Mouse (Mus musculus): ENCODE data around the gene Dennd1b. TPM values are rescaled to one million over a fixed set of nuclear protein-coding genes. Genes with fewer than 3 reads are reported as not detected.

Dennd1b gene
- polyA plus RNA-seq, 2 experiments: 0.78 to 2.3 TPM

GRCm38 (mm10) chr1:138959903-138960483 lies 3.2 kb upstream of the Dennd1b start:
- H3K27me3 ChIP-seq (ENCODE audit: control insufficient read depth, insufficient read depth, low read length): no peaks in the 10 kb centered on the region
- no peak overlapping the region for H3K4me2 ChIP-seq (ENCODE audit: low read depth)
- TF ChIP-seq EP300 (IDR thresholded peaks at IDR 0.05; ENCODE audit: low read depth) (0 out of 2 replicates have a peak, but pooled peaks have one; percentile 24), CTCF (IDR thresholded peaks at IDR 0.05; ENCODE audit: low read depth) (no peak)
- H3K4me1 ChIP-seq (replicated peaks; ENCODE audit: control insufficient read depth in 2 of 2, insufficient read depth in 2 of 2, low read length in 1 of 2): peaks cover 0 to 9% of the 10 kb centered on the region in 2 experiments; a peak in 2 of 4 replicates
- H3K27ac ChIP-seq: no peak overlapping the region
- no peak overlapping the region for H3K4me3 ChIP-seq (ENCODE audit: insufficient read depth in 1 of 2, low read depth in 2 of 2, low read length in 2 of 2)
- ATAC-seq (ENCODE audit: insufficient read depth): no peak
- H3K9me3 ChIP-seq (ENCODE audit: control insufficient read depth, low read length): no peaks in the 10 kb centered on the region
- H3K9ac ChIP-seq (replicated peaks): no peak overlapping the region
- DNase-seq (ENCODE audit: low read depth in 3 of 3, low spot score in 3 of 3): no peak
- no peaks in the 10 kb centered on the region for H3K36me3 ChIP-seq (replicated peaks; ENCODE audit: control insufficient read depth, insufficient read depth, low read depth)
- 41% methylated on average over 4 of the region's 4 CpGs for WGBS (ENCODE audit: insufficient replicate concordance)

GRCm38 (mm10) chr1:138962266-138963101 lies 751 bp upstream of the Dennd1b start:
- Histone ChIP-seq H3K9ac (replicated peaks) (peak overlapping the region; percentile 77), H3K27me3 (ENCODE audit: control insufficient read depth, insufficient read depth, low read length) (no peaks in the 10 kb centered on the region), H3K27ac (no peak overlapping the region), H3K4me2 (ENCODE audit: low read depth) (peak overlapping the region; percentile 70), H3K36me3 (replicated peaks; ENCODE audit: control insufficient read depth, insufficient read depth, low read depth) (no peaks in the 10 kb centered on the region), H3K4me3 (ENCODE audit: insufficient read depth in 1 of 2, low read depth in 2 of 2, low read length in 2 of 2) (peak overlapping the region; percentile 71 to 87), H3K9me3 (ENCODE audit: control insufficient read depth, low read length) (no peaks in the 10 kb centered on the region), H3K4me1 (replicated peaks; ENCODE audit: control insufficient read depth in 2 of 2, insufficient read depth in 2 of 2, low read length in 1 of 2) (peaks cover 0 to 15% of the 10 kb centered on the region in 2 experiments; a peak in 2 of 4 replicates)
- no peak for ATAC-seq (ENCODE audit: insufficient read depth)
- no peak for TF ChIP-seq CTCF (IDR thresholded peaks at IDR 0.05; ENCODE audit: low read depth)
- WGBS (ENCODE audit: insufficient replicate concordance): 37% methylated on average over 9 of the region's 9 CpGs
- DNase-seq (ENCODE audit: low read depth in 3 of 3, low spot score in 3 of 3): no peak

GRCm38 (mm10) chr1:138963868-138964458 lies 728 bp downstream of the Dennd1b start:
- TF ChIP-seq CTCF (IDR thresholded peaks at IDR 0.05; ENCODE audit: low read depth) (no peak), EP300 (IDR thresholded peaks at IDR 0.05; ENCODE audit: low read depth) (no peak)
- peak overlapping the region; percentile 70 for H3K4me2 ChIP-seq (ENCODE audit: low read depth)
- no peaks in the 10 kb centered on the region for H3K27me3 ChIP-seq (ENCODE audit: control insufficient read depth, insufficient read depth, low read length)
- H3K4me1 ChIP-seq (replicated peaks; ENCODE audit: control insufficient read depth in 2 of 2, insufficient read depth in 2 of 2, low read length in 1 of 2): peaks cover 0 to 19% of the 10 kb centered on the region in 2 experiments; a peak in 2 of 4 replicates
- no peaks in the 10 kb centered on the region for H3K9me3 ChIP-seq (ENCODE audit: control insufficient read depth, low read length)
- H3K9ac ChIP-seq (replicated peaks): peak overlapping the region; percentile 77
- H3K4me3 ChIP-seq (ENCODE audit: insufficient read depth in 1 of 2, low read depth in 2 of 2, low read length in 2 of 2): peak overlapping the region; percentile 71 to 87
- under 1% methylated on average over 49 of the region's 50 CpGs for whole genome bisulfite sequencing (ENCODE audit: insufficient replicate concordance)
- peak overlapping the region; percentile 31; the same call in 1 of the 2 replicates for H3K27ac ChIP-seq
- DNase-seq (ENCODE audit: low read depth in 3 of 3, low spot score in 3 of 3) (peak in 1 of 3 experiments; percentile 37), ATAC-seq (ENCODE audit: insufficient read depth) (peak; percentile 85)
- no peaks in the 10 kb centered on the region for H3K36me3 ChIP-seq (replicated peaks; ENCODE audit: control insufficient read depth, insufficient read depth, low read depth)

- H3K9me3 ChIP-seq (ENCODE audit: control insufficient read depth, low read length): no peaks in the 10 kb centered on the region
- H3K4me3 ChIP-seq (ENCODE audit: insufficient read depth in 1 of 2, low read depth in 2 of 2, low read length in 2 of 2): no peak overlapping the region
- TF ChIP-seq EP300 (IDR thresholded peaks at IDR 0.05; ENCODE audit: low read depth) (no peak), CTCF (IDR thresholded peaks at IDR 0.05; ENCODE audit: low read depth) (no peak)
- H3K36me3 ChIP-seq (replicated peaks; ENCODE audit: control insufficient read depth, insufficient read depth, low read depth): no peaks in the 10 kb centered on the region
- H3K27me3 ChIP-seq (ENCODE audit: control insufficient read depth, insufficient read depth, low read length): no peaks in the 10 kb centered on the region
- H3K27ac ChIP-seq: no peak overlapping the region
- H3K4me2 ChIP-seq (ENCODE audit: low read depth): no peak overlapping the region
- no peak for DNase-seq (ENCODE audit: low read depth in 3 of 3, low spot score in 3 of 3)
- H3K9ac ChIP-seq (replicated peaks): no peak overlapping the region
- ATAC-seq (ENCODE audit: insufficient read depth): no peak
- H3K4me1 ChIP-seq (replicated peaks; ENCODE audit: control insufficient read depth in 2 of 2, insufficient read depth in 2 of 2, low read length in 1 of 2): peaks cover 0 to 17% of the 10 kb centered on the region in 2 experiments; a peak in 2 of 4 replicates
These were observed 1.8 kb downstream of the Dennd1b start for GRCm38 (mm10) chr1:138965069-138965468.

- H3K9me3 ChIP-seq (ENCODE audit: control insufficient read depth, low read length): no peaks in the 10 kb centered on the region
- no peak overlapping the region for H3K27ac ChIP-seq
- no peak overlapping the region for H3K4me3 ChIP-seq (ENCODE audit: insufficient read depth in 1 of 2, low read depth in 2 of 2, low read length in 2 of 2)
- H3K4me1 ChIP-seq (replicated peaks; ENCODE audit: control insufficient read depth in 2 of 2, insufficient read depth in 2 of 2, low read length in 1 of 2): peaks cover 0 to 16% of the 10 kb centered on the region in 2 experiments; a peak in 2 of 4 replicates
- no peak overlapping the region for H3K9ac ChIP-seq (replicated peaks)
- no peak overlapping the region for H3K4me2 ChIP-seq (ENCODE audit: low read depth)
- H3K36me3 ChIP-seq (replicated peaks; ENCODE audit: control insufficient read depth, insufficient read depth, low read depth): no peaks in the 10 kb centered on the region
- no peaks in the 10 kb centered on the region for H3K27me3 ChIP-seq (ENCODE audit: control insufficient read depth, insufficient read depth, low read length)
- WGBS (ENCODE audit: insufficient replicate concordance): 51% methylated on average over 2 of the region's 2 CpGs
- ATAC-seq (ENCODE audit: insufficient read depth) (no peak), DNase-seq (ENCODE audit: low read depth in 3 of 3, low spot score in 3 of 3) (no peak)
- TF ChIP-seq EP300 (IDR thresholded peaks at IDR 0.05; ENCODE audit: low read depth): no peak
- TF ChIP-seq CTCF (IDR thresholded peaks at IDR 0.05; ENCODE audit: low read depth): no peak
These were observed 2.3 kb downstream of the Dennd1b start for GRCm38 (mm10) chr1:138965511-138965910.

Measured in liver, embryonic 14.5 days (tissue).